Mouse (Mus musculus) thymus, adult 18-20 months (tissue): ENCODE results near the gene Zmiz1.

Experiments used
- DNase-seq, 2 experiments: peaks; one replicate each; pipeline ENCODE4 v3.0.0; 2022; ENCODE audit warnings: mixed read lengths in 2 of 2

Gene Zmiz1

DNA sequence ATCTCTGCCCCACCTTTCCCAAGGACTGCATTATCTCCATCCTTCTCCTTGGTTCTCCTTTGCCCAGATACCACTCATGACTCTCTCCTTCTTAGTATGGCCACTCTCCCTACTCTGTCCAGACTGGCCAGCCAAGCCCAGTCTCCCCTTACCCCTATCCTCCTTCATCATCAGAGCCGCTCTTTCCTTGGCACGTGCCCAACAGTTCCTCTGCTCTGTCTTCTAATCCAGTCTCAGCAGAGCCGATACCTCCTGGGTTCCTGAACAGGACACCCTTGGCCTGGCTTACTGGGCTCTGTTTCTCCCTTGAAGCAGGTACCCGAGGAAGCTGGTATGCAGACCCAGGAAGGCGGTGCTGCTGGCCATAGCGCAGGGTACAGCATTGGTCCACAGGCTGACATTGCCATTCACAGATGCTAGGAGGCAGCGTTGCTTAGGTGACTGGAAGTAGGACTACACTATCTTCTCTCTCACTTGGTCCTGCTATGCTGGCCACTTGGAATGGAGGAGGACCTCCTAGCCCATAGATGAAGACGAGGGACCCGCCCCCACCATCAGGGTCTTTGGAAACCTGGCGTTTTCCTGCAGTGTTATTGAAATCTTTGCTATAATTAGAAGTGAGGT, 80.6 kb downstream of the Zmiz1 start:
- no peak for DNase-seq

DNA sequence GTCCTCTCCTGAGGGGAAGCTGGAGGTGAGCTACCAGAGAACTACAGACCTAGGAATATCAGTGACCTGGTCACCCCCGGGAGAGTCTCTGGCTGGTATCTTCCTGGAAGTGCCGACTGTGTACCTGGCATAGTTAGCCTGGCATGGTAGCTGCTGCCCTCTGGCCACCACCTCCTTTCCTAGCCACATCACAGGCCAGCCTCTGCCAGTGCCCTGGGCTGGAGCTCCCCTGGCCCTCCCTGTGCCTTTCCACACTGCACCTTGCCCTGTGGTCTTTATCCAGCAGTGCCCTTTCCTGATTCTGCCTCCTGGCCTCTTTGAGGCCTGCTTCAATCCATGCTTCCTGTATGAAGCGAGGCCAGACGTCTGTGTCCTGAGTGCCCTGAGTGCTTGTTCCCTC, 81.2 kb downstream of the Zmiz1 start:
- DNase-seq = no peak

DNA sequence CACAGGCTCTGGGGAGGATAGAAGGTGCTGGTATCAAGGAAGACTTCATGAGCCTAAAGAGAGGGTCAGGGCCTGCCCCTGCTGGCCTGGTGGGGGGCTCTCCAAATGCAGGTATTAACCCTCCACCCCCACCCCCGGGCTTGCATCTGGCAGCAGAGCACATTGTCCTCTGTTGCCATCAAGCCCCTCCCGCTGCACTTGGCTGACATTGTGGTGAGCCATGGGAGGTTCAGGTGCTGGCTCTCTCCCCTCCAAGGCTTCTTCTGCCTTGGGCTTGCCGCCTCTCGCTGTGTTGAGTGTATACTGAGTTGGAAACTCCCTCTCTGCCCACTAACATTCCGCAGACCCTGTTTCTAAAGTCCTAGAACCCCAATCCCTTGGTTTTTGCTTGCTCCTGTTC, 82.2 kb downstream of the Zmiz1 start:
- no peak for DNase-seq

DNA sequence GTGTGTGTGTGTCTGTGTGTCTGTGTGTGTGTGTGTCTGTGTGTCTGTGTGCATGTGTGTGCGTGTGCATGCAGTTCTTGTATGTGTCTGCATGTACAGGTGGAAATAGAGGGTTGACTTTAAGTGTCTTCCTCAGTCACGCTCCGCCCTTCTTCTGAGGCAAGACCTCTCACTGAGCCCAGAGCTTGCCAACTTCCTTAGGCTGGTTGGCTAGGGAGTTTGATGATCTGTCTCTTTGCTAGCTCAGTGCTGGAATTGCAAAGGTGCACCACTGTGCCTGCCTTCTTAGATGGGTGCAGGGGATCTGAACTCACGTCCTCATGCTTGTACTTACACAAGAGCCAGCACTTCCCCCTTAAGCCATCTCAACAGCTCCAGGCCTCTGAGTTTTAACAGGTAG, 84.1 kb downstream of the Zmiz1 start:
- DNase-seq = no peak

DNA sequence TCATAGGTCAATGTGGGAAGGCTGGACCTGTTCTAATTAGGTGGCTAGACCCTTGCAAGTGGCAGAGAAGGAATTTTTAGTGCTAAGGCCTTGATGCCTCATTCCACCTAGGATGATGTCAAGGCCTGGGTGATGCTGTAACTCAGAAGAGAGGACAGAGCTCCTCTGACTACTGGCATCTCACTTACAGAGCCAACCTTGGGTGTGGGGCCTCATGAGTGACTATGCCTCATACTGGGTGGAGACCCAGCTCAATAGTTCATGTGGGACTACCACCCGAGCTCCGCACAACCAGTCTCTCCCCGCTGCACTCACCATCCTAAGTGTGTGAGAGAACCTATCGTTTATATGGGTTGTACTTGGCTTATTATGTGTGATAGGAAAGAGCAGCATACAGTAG, 84.9 kb downstream of the Zmiz1 start:
- DNase-seq = no peak

DNA sequence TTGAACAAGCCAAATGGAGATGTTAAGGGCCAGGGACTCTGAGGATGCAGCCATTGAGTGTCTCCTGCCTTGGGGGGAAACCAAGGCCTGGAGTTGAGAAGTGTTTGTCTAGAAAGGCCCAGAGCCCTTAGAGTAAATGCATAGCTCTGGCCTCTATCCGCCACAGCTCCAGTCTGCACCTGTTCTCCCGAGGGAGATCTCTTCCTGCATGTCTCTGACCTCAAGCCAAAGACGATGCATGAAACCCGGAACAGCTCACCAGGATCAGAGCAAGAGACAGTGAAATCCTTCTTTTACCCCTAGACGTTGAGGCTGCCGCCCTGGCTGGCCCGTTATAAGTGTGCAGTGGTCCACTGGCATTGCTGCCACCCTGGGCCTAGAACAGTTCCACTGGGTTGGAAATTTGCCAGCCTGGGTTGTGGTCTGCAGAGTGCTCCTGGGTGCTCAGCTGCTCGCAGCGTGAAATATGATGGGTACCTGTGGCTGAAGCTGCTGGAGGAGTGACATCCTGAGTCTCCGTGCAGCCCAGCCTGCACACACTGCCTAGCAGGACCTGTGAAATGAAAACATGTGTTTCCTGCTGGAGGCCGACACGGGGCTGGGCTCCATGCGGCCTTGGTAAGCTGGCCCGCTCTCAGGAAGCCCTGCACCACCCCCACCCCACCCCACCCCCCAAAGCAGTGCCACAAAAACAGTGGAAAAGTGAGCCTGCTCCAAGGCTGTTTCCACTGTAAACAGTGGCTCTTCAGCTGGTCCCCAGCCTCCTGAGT, 88.1 kb downstream of the Zmiz1 start:
- DNase-seq = no peak

DNA sequence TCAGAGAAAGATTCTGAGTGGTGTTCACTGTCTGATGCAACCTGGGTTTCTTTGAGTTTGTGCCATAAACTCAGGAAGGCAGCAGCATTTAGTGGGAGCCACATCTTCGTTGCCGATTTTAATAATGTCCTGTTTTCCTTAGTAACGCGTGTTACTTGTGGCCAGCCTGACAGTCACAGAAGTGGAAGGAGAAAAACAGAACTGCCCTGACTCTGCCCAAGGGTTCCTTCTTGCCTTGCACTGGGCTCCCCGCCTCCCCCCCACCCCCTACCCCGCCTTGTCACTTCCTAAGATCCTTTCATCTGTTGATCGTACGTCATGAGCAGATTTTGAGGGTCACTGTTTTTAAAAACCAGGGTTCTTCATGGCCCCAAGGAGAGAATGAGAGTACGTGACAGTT, 88.9 kb downstream of the Zmiz1 start:
- no peak for DNase-seq

DNA sequence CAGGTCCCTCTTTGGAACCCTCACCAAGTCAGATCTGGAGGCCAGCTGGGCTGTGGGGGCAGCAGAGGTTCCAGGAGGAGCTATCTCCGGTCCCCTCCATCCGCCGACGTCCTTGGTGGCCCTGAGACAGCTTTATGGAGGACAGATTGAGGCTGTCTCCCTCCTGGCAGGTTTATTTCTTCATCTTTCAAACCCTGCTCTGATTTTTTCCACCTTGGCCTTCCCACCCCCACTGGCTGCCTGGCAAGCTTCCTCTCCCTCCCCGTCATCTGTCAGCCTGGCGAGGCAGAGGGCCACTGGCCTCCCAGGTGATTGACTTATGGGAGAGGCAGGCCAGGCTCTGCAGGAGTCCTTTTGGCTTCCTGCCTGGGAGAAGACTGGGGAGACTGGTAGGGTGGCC, 89.7 kb downstream of the Zmiz1 start:
- DNase-seq = no peak

DNA sequence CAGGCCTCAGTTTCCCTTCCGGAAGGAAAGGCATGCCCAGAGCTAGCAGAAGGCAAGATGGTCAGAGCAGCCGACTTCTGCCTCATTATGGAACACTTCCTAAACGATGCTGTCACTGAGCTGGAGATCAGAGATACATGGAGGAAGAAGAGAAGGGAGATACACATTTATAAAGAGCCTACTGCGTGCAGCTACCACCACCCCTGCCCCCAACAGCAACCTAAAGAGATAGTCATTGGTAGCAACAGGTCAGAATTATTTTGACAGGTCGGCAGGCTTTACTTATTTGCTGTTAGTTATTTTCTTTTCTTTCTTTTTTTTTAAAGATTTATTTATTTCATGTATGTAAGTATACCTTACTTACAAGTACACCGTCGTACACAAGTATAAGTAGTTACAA, 90.1 kb downstream of the Zmiz1 start:
- DNase-seq = no peak

DNA sequence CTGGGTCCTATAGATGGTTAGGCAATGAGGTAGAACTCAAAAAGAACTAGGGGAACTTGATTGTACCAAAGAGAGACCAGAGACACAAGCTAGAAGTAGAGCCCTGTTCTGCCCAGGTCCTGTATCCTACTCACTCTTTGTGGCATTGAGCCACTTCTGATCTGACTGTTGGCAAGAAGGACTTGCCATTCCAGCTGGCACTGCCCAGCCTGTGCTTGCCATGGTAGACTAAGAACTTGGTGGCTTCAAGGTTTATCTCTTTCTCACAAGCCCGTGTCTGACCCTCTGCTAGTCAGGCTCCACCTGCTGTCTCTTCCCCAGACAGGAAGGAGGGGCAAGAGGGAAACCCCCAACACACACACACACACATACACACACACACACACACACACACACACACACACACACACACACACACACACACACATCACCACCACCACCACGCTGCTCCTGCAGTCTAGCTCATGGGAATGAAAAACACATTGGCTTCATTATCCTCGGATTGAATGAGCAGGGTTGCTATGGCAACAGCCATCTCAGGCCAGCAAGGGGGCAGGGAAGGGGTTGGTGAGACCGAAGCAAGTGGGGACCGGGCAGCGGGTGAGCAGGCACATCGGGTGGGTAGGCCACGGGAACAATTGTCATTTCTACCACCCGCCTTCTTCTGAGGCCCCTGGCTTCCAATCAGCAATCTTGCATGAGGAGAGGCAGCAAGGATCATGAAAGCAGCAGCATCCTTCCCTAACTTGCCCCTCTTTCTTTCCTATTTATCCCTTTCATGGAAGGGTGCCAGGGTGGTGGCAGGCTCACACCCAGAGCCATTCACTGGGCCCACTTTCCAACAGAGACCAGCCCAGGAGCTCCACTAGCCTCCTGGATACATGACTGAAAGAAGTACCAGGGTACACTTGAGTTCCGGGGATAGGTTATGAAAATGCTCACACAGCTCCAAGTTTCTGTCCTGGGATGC, 91.2 kb downstream of the Zmiz1 start:
- DNase-seq = no peak

DNA sequence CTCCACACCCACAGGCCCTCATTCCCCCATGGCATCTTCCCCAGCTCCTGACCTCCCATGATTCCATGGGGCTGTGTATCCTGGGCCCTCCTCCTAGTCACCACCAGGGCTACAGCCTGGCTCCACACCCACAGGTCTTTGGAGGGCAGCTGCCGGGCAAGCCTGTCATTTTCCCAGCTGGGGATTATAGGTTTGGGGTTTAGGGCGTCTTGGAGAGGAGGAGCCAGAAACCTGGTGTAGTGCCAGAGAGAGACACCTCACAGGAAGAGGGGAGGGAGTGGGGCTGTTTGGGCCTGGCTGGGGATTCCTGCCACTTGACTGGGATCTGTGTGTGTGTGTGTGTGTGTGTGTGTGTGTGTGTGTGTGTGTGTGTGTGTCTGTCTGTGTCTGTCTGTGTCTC, 92.7 kb downstream of the Zmiz1 start:
- no peak for DNase-seq

DNA sequence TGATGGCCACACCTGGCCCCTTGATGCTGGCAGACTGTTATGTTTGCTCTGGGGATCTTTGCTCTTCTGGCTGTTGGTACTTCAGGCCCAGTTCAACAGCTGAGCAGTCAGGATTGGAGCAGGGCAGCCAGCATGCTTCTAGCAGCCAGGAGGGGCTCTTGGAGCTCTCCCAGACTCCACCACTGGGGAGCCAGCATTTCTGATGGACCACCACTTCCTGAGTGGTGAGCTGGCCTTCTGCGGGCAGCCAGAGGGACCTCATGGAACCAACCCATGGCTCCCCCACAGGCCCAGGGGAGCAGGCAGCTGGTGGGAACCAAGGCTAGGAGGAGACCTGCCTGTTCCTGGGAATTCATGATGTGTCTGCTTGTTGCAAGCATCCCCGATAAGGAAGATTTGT, 94.4 kb downstream of the Zmiz1 start:
- DNase-seq = no peak

DNA sequence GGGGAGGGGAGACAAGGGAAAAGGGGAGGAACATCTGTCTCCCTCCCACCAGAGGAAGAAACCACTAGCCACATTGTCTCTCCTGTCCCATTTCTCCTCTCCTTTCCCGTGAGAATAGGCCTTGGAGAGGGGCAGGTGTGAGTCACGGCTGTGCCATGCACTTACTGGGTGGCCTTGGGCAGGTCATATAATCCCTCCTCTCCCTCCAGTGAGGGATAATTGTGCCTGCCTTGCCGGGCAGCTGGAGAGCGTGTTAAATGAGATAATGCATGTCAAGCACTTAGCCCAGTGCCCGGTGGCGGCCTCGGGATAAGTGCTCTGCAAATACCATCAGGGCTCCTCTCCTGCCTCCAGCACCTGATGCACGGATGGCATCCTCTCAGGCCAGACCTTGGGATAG, 95.8 kb downstream of the Zmiz1 start:
- no peak for DNase-seq

DNA sequence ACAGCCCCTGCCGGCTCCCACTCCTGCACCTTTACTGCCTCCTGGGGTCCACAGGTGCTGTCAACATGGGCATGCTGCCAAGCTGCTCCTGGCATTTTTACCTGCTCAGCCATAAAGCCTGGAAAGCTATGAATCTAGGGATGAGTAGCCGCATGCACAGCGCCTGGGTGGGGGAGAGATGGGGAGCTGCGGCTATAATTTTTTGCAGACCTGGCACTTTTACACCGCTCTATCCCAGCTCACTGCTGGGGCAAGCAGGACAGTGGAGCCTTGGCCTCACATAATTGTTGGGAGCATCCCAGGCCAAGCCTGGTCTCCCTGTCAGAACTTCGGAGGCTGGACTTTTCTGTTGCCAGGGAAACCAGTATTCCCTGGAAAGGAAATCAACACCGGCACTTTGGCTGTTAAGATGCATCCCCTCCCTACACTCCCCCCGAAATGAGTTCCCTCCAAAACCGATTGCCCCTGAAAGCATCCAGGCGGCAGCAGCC, 96.4 kb downstream of the Zmiz1 start:
- DNase-seq = no peak

DNA sequence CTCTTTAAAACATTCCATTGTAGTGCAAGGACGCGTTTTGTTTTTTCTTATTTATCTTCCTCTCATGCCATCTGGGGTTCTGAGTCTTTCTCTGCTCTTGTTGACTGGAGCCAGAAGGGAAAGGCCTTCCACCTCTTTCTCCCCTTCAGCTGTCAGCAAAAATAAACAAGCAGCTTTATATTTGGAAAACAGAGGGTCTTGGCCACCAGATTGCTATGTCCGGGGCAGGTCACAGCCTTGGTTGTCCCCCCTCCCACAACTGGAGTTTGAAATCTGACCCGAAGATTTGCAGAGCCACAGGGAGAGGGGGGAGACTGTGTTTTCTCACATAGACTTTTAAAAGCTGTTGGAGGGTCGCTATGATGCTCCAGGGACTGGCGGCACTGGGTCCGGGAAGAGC, 96.9 kb downstream of the Zmiz1 start:
- no peak for DNase-seq

DNA sequence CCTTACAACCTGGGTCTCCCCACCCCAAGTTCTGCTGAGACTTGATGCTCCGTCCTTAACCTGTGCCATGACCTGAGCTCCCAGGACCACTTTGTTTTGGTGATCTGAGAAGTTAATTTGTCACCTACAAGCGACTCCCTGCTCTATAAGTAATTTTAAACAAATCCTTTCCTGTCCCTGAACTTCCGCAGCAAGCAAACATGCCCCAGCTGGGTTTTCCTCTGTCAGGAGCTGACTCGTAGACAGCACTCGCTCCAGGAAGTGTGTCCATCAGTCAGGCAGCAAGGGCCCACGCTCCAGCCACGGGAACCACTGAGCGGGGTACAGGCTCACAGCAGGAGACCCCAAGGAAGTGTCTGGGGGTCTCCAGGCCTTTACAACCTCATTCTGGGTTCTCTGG, 98.0 kb downstream of the Zmiz1 start:
- DNase-seq = no peak

DNA sequence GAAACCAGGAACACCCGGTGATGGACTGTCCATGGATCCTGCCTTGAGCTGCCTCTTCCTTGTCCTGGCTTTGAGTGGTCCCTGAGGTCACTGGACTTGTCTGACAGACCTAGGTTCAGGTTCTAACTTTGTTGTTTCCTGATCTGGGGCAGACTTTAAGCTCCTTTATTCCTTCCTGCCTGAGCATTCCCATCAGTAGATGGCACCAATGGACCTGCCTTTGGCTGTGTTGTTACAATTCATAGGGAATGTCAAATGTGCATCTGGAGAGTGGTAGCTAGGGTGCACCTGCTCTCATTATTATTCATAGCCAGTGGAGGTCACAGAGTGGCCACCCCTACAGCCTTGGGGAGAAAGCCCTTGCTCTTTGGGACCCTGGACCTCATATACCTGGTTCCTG, 99.5 kb downstream of the Zmiz1 start:
- DNase-seq = no peak

DNA sequence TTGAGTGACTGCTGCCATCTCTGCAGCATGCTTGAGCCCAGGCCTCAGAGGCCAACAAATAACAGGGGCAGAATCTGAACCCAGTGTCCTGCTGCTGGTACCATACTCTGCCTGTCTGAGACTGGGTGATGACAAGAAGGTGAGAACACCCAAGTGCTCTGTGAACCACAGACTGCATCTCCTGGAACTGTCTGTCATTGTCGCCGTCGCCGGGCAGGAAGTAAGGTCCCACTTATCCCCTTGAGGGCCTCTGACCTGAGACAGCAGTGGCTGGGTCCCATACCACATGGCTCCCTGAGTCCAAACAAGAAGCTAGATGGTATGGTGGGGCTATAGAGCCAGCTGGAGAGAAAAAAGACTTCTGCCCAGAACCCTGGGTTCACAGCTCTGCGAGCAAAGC, 100.9 kb downstream of the Zmiz1 start:
- DNase-seq = peak in 1 of 2 experiments; percentile 33

DNA sequence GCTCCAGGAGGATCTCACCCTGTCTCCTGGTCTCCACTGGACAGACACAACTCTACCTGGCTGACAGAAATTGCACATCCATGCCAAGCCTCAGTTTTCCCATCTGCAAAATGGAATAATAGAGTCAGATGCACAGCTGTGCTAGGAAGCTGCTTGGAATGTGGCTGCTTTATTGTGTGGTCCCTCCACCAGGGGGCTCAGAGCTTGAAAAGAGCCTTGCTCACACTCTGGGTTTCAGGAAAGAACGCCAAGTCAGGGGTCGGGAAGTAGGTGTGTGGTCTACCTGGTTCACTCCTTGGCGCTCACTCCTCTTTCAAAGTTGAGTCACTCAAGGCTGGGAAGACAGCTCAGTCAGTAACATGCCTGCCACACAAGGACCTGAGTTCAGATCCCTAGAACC, 101.9 kb downstream of the Zmiz1 start:
- no peak for DNase-seq

DNA sequence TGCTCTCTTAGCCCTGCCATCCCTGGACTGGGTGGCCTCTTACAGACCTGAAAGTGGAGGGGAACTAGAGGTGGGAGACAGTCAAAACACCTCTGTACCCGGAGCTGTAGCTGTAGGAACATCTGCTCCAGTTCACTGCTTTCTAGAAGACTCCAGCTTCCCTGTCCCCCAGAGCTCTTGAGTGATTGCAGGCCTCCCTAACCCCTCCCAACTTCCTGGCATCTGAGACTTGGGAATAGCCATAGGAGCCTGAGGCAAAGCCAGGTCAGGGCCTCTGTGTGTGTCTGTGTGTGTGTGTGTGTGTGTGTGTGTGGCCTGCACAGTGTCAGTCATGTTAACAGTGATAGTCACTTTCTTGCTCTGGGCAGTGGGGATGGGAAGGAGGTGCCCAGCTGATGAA, 102.7 kb downstream of the Zmiz1 start:
- DNase-seq = no peak

DNA sequence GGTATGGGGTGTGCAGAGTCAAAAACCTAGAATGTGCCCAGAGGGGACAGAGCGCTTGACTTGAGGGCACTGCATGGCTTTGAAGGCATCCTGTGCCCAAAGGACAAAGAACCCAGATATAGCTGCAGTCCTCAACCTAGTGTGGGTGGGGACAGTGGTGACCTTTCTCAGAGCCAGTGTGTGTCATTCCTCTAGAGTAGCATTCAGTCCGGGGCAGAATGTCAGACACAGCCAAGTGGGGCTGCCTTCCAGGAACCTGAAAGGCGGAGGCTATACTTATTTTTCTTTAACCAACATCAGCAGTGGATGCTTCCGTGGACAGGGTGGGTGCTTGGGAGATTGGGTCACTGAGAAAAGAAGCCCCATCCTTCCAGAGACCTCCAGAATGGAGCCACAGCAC, 103.5 kb downstream of the Zmiz1 start:
- no peak for DNase-seq

DNA sequence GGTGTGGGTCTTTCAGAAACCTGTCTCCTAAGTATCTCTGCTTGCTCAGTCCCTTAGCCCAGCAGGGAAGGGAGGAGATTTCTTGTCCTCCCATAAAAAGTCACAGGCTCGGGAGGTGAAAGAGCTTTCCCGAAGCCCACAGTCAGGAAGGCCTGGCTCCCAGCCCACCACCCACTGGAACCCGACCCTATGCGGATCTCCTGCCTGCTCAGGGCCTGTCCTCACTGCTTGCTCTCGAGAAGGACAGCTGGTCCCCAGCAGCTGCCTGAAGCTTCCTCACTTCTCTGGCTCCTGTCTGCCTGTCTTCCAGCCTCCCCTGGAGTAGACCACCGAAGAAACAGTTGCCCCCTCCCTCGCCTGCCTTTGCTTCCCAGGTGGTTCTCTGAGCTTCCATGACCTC, 103.9 kb downstream of the Zmiz1 start:
- no peak for DNase-seq

DNA sequence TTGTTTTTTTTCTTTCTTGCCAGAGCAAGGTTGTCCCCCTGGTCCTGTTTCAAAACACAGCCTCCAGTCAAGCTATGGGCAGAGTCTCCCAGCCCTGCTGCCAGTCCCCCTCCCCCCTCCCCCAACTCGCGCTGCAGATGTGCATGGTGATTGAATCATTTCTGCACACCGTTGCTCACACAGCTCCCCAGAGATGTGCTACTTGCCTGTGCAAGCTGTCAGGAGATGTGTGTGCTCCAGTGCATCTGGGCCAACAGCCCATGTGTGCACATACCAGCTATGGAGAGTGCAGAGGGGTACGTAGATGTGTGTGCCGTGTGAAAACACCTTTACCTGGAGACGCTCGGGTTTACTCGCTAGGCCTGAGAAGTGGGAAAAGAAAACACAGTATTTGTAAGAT, 105.6 kb downstream of the Zmiz1 start:
- DNase-seq = no peak
